Mouse (Mus musculus) heart, adult 2 months (tissue): ENCODE results near the gene Rmdn2.

ENCODE experiments used
- CTCF ChIP-seq: fragments of 200-600 bp; IDR thresholded peaks from 2 replicates; pipeline ENCODE4 v1.8.1; 2022; ENCODE audit warnings: antibody characterized with exemption, mild to moderate bottlenecking, moderate library complexity
- EP300 ChIP-seq: fragments of 200-500 bp; IDR thresholded peaks from 2 replicates; pipeline ENCODE4 v1.6.1; 2011; ENCODE audit warnings: low read depth, low read length, control low read depth; ENCODE audit not compliant: insufficient read depth
- POLR2A ChIP-seq: fragments of 200-500 bp; IDR thresholded peaks from 2 replicates; pipeline ENCODE4 v1.6.1; 2011; ENCODE audit warnings: mild to moderate bottlenecking, low read depth, low read length, control low read depth; ENCODE audit not compliant: insufficient read depth

DNA sequence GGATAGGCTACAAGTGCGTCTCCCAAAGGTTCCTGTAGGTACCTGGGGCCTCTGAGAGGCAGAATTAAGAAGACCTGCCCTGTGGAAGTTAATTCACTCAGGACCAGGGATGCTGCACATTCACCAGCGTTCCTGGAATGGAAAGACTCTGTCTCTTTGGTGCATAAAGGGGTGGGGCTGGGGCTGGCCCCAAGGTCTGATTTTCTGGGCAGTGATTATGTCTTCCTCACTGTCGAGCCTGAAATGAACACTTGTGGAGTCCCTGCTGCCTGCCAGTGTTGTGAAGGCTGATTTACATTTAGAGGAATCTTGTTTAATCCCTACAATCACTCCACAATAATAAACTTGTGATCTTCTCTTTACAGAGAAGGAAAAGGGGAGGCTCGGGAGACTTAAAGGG lies 121.4 kb downstream of the Rmdn2 start:
- TF ChIP-seq POLR2A (no peak), CTCF (no peak), EP300 (no peak)
